Mouse (Mus musculus): ENCODE measurements around the gene Rnaset2a.
"Not testable (repeated sequence)": the region's sequence is repeated elsewhere in the genome, so short reads cannot be mapped to it uniquely, and the experiment has no call there.

Gene Rnaset2a

GRCm38 (mm10) chr17:8140210-8140609, 7.7 kb downstream of the Rnaset2a start:
- in situ Hi-C loops (cut with MboI, MseI): not testable (repeated sequence)

DNA sequence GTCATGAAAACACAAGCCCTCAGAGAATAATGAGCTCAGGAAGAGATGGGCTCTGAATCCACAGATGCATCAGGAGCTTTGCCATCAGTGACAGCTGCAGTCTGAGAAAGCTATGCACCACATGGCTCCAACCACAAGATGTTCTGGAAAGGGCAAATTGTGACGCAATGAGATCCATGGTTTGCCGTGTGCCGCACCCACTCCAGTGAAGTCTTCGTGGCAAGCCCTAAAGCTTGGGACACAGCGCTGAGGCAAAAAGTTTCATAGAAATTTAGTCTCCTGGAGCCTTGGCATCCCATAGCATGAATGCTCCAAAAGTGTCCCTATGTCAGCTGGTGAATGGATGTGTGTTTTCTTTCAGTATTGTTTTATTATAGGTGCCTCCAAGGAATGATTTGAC, 9.8 kb downstream of the Rnaset2a start:
- in situ Hi-C loops (cut with MboI, MseI): not testable (repeated sequence)

DNA sequence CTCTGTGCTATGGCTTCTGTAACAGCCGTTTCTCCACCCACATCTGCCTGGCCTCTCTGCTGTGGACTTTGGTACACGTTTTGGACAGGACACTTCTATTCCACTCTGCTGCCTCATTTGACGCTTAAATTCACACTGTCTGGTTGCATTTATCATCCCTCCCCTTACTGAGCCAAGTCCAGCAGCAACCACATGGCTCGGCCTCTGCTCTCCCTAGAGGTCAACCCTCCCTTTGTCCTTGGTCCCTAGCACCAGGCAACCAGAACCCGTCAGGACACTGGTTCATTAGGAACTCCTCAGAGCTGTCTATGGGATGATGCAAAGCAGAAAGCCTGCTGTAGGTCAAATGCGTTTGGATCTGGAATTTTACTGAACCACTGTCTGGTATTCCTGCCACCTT, 17.0 kb downstream of the Rnaset2a start:
- in situ Hi-C loops (cut with MboI, MseI): loop anchor here (5.0 kb wide), 1 partner anchor 1134 kb away; no protein-coding TSS in a partner anchor

GRCm38 (mm10) chr17:8129578-8129977, 18.3 kb downstream of the Rnaset2a start:
- in situ Hi-C loops (cut with MboI, MseI): not testable (repeated sequence)

- in situ Hi-C loops (cut with MboI, MseI): not testable (repeated sequence)
Observed at GRCm38 (mm10) chr17:8128326-8128993, 19.4 kb downstream of the Rnaset2a start.

DNA sequence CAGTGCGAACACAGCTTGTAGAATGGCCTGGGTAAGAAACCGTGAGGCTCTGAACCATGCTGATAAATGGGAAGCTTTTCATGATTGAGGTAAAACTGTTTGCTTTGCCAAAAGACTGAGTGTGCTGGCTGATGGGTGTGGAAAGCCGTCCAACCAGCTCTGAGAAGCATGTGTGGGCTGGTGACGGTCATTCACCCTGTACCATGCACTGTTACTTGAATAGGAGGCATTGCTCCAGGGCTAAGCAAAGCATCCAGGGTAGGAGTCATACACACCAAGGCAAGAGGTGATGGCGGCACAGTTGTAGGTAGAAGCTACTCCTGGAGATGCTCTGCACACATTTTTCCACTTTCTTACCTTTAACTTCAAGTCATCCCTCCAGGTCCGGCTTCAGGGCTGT, 23.3 kb downstream of the Rnaset2a start:
- in situ Hi-C loops (cut with MboI, MseI): not testable (repeated sequence)

GRCm38 (mm10) chr17:8122974-8123373, 24.9 kb downstream of the Rnaset2a start:
- in situ Hi-C loops (cut with MboI, MseI): not testable (repeated sequence)

- in situ Hi-C loops (cut with MboI, MseI): not testable (repeated sequence)
Observed at GRCm38 (mm10) chr17:8116928-8117327, 31.0 kb downstream of the Rnaset2a start.

GRCm38 (mm10) chr17:8116378-8116777, 31.5 kb downstream of the Rnaset2a start:
- in situ Hi-C loops (cut with MboI, MseI): not testable (repeated sequence)

DNA sequence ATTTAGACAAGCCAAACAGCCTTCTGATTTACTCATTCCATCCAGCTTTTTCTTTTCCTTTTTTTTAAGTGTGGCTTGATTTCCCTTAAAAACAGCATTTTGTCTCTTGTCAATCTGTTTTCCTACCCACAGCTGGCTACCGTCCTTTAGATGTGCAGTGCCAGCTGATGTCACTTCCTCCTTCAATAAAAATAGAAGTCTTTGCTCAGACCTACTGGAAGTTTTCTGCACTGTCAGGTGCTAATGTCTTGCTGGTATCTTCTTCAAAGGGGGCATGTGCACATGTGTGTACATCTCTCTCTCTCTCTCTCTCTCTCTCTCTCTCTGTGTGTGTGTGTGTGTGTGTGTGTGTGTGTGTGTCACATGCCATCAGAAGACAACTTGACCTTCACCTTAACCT, 35.7 kb downstream of the Rnaset2a start:
- in situ Hi-C loops (cut with MboI, MseI): not testable (repeated sequence)

GRCm38 (mm10) chr17:8101297-8101609, 46.6 kb downstream of the Rnaset2a start:
- in situ Hi-C loops (cut with MboI, MseI): not testable (repeated sequence)

- in situ Hi-C loops (cut with MboI, MseI): not testable (repeated sequence)
Observed at GRCm38 (mm10) chr17:8100405-8101296, 47.2 kb downstream of the Rnaset2a start.

- in situ Hi-C loops (cut with MboI, MseI): loop anchor here (10.0 kb wide), 1 partner anchor 1061 kb away; no protein-coding TSS in a partner anchor
Observed at GRCm38 (mm10) chr17:8096199-8096598, 51.7 kb downstream of the Rnaset2a start.

DNA sequence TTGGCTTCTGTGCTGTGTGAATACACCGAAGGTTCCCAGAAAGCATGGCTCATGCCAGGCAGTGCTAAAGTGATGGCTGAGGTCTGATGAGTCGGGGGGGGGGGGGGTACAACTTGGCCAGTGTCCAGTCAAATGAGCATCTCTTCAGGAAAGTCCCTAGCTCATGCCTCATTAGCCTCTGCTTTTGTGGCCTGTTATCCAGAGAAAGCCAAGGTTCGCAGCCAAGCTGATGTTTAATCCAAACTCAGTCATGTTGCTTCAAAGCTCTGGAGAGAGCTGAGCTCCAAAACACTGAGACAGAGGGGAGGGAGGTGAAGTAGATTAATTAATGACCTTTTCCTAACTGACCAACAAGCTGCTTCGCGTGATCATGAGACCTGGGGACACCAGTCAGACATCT, 52.2 kb downstream of the Rnaset2a start:
- in situ Hi-C loops (cut with MboI, MseI): loop anchor here (10.0 kb wide), 1 partner anchor 1061 kb away; no protein-coding TSS in a partner anchor

GRCm38 (mm10) chr17:8092537-8093526, 55.1 kb downstream of the Rnaset2a start:
- in situ Hi-C loops (cut with MboI, MseI): loop anchor here (10.0 kb wide), 1 partner anchor 1058 kb away; no protein-coding TSS in a partner anchor

DNA sequence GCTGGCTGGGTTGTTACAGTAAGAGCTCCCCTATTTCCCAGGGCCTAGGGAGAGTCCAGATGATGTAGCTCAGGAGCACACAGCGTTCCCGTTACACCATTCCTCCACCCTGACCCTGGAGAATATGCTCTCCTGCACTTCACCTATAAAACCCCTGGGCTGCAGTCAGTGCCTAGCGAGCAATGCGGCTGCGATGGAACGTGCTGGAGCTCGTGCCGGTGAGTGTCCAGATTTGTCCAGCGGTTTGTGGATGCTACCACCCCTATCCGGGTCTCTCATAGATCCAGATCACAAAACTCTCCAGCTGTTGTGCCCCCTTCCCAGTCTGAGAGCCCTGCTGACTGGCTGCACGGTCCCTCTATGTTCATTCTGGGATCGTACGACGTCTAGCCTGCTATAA, 56.6 kb downstream of the Rnaset2a start:
- in situ Hi-C loops (cut with MboI, MseI): loop anchor here (10.0 kb wide), 1 partner anchor 1057 kb away; no protein-coding TSS in a partner anchor

- in situ Hi-C loops (cut with MboI, MseI): loop anchor here (5.0 kb wide), 1 partner anchor 1018 kb away; no protein-coding TSS in a partner anchor
Observed at GRCm38 (mm10) chr17:8069847-8070246, 78.0 kb downstream of the Rnaset2a start.

All from regulatory T cell (primary cell).